Mouse (Mus musculus) forebrain, embryonic 15.5 days (tissue): ENCODE measurements at regions not wholly inside any gene's neighbourhood (a gene's known extent, or its start where the extent isn't known, plus 50 kb on each side); places are given as distances from the start of the nearest gene placed in this dataset.

Source experiments
- ATAC-seq: fragments of 200-750 bp; cut with Nextera tagmentation; replicated peaks from 2 replicates; pipeline ENCODE4 v1.8.0; 2017; ENCODE audit warnings: mild to moderate bottlenecking, moderate TSS enrichment, moderate library complexity
- H3K27ac ChIP-seq: fragments of 300-500 bp; sonication (generic); replicated peaks from 2 replicates; pipeline ENCODE4 v1.5.1; 2015; ENCODE audit warnings: mild to moderate bottlenecking, inconsistent platforms
- H3K27me3 ChIP-seq: fragments of 300-500 bp; sonication (generic); 2 replicates; pipeline ENCODE4 v1.6.1; 2015; ENCODE audit warnings: inconsistent platforms
- H3K36me3 ChIP-seq: fragments of 300-500 bp; sonication (generic); 2 replicates; pipeline ENCODE4 v1.6.1; 2015; ENCODE audit warnings: mild to moderate bottlenecking, inconsistent platforms
- H3K4me1 ChIP-seq: fragments of 300-500 bp; sonication (generic); 2 replicates; pipeline ENCODE4 v1.6.1; 2015; ENCODE audit warnings: inconsistent platforms
- H3K4me2 ChIP-seq: fragments of 300-500 bp; sonication (generic); replicated peaks from 2 replicates; pipeline ENCODE4 v1.6.1; 2015; ENCODE audit warnings: mild to moderate bottlenecking, inconsistent platforms
- H3K4me3 ChIP-seq: fragments of 300-500 bp; sonication (generic); 2 replicates; pipeline ENCODE4 v1.5.1; 2015; ENCODE audit warnings: mild to moderate bottlenecking, inconsistent platforms
- H3K9ac ChIP-seq: fragments of 300-500 bp; sonication (generic); replicated peaks from 2 replicates; pipeline ENCODE4 v1.6.1; 2015; ENCODE audit warnings: mild to moderate bottlenecking, inconsistent platforms
- H3K9me3 ChIP-seq: fragments of 300-500 bp; sonication (generic); 2 replicates; pipeline ENCODE4 v1.6.1; 2016; ENCODE audit warnings: inconsistent platforms
- WGBS: fragments of 180-500 bp; shearing (Covaris S2); methylation state at CpG from one replicate; pipeline ENCODE4 v1.1.7; 2015; ENCODE audit warnings: mixed read lengths; 5-methylcytosine and 5-hydroxymethylcytosine counted together

DNA sequence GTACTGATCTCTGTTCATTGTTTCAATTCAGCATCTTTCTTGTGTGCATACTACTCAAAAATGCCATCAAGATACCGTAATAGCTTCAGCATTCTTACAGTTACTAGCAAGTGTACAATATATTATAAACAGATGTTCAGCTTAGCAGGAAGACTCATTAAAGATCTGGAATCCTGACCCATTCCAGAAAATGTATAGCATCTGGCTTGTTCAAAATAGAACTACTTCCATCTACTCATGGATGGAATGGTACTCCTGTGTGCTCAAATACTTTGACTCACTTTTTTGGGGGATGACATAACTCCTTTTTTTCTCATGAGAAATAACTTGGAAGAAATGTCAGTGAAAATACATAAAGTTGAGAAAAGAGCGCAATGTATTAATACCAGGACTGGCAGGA is 291.2 kb upstream of the Manea start:
- WGBS = 95% methylated on average over 2 of the region's 2 CpGs

DNA sequence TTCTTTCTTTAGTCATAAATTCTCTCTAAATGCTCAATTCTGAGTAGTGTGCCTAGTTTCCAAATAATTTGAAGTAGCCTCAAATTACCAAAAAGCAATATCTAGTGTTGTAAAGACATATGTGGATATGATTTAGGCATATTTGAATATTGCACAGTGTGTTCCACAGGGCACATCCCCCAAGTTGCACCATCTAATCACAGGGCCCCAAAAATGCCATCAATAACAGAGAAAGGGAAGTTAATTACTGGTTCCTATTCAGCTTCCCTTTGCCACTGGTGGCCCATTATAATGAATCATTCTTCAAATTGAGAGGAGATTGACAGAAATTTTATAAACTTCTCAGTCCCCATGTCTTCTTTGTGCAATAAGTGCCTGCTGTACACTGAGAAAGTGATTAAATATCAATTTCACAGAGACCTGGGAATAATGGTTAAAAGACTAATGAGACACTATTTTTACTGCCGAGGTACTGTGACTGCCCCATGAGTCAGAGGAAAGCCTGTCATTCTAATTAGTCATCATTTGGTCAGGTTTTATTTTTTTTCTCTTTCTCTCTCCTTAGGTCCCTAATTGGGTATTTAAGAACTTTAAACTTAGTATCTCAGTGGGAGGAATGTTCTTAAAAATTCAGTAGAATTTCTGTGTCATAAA is 284.0 kb upstream of the Manea start:
- WGBS = 11% methylated on average over 1 of the region's 1 CpGs
- ATAC-seq = no peak
- no peaks in the 10 kb centered on the region for H3K36me3 ChIP-seq
- no peaks in the 10 kb centered on the region for H3K9me3 ChIP-seq
- no peaks in the 10 kb centered on the region for H3K27me3 ChIP-seq
- no peak overlapping the region for H3K27ac ChIP-seq
- H3K9ac ChIP-seq = no peak overlapping the region
- no peak overlapping the region for H3K4me2 ChIP-seq
- H3K4me1 ChIP-seq = peaks cover 4% of the 10 kb centered on the region
- H3K4me3 ChIP-seq = no peak overlapping the region

More for the DNA sequence above, 291.2 kb upstream of the Manea start:
- Histone ChIP-seq H3K36me3 (no peaks in the 10 kb centered on the region), H3K27me3 (no peaks in the 10 kb centered on the region), H3K4me1 (no peaks in the 10 kb centered on the region), H3K4me3 (no peak overlapping the region), H3K9ac (no peak overlapping the region), H3K9me3 (no peaks in the 10 kb centered on the region), H3K27ac (no peak overlapping the region), H3K4me2 (no peak overlapping the region)
- ATAC-seq = no peak

DNA sequence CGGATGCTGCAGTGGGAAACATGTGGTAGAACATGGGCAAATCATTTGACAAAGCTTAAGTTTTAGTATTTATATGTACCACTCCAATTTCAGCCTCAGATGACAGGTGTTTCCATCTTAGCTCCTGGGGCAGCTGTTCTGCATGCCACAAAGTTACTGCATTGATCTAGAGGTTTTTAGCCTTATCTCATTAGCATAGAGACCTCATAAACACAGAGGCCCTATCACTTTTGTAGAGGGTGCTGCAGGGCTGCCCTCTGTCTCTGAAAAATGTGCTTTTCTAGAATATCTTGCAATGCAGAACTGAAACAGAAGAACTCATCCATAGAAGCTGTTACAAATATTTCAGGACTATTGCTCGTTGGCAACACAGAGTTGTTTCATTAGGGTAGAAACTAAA is 283.0 kb upstream of the Manea start:
- Histone ChIP-seq H3K4me1 (peaks cover 4% of the 10 kb centered on the region), H3K9me3 (no peaks in the 10 kb centered on the region), H3K9ac (no peak overlapping the region), H3K4me2 (no peak overlapping the region), H3K27me3 (no peaks in the 10 kb centered on the region), H3K4me3 (no peak overlapping the region), H3K27ac (no peak overlapping the region), H3K36me3 (no peaks in the 10 kb centered on the region)
- WGBS = 41% methylated on average over 2 of the region's 2 CpGs
- no peak for ATAC-seq

DNA sequence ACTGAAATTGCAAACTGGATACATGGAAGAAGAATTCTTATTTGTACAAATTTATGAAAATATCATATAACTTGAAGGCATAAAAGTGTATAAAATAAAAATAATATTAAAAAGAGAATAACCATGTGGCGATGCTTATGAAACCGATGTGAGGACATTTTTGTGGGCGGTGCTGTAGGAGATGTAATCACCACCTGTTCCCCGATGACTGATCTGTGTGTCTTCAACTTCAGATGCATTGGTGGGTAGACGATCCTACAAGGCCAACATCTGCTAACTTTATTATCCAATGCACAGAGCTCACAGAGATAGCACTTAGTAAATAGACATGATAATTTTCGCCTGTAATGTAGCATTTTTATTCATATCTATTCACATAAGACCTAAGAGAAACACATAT is 281.1 kb upstream of the Manea start:
- no peaks in the 10 kb centered on the region for H3K36me3 ChIP-seq
- no peak overlapping the region for H3K27ac ChIP-seq
- no peak overlapping the region for H3K4me3 ChIP-seq
- peaks cover 4% of the 10 kb centered on the region for H3K4me1 ChIP-seq
- no peaks in the 10 kb centered on the region for H3K27me3 ChIP-seq
- H3K4me2 ChIP-seq = no peak overlapping the region
- H3K9ac ChIP-seq = no peak overlapping the region
- 92% methylated on average over 6 of the region's 6 CpGs for WGBS
- H3K9me3 ChIP-seq = no peaks in the 10 kb centered on the region
- ATAC-seq = no peak

DNA sequence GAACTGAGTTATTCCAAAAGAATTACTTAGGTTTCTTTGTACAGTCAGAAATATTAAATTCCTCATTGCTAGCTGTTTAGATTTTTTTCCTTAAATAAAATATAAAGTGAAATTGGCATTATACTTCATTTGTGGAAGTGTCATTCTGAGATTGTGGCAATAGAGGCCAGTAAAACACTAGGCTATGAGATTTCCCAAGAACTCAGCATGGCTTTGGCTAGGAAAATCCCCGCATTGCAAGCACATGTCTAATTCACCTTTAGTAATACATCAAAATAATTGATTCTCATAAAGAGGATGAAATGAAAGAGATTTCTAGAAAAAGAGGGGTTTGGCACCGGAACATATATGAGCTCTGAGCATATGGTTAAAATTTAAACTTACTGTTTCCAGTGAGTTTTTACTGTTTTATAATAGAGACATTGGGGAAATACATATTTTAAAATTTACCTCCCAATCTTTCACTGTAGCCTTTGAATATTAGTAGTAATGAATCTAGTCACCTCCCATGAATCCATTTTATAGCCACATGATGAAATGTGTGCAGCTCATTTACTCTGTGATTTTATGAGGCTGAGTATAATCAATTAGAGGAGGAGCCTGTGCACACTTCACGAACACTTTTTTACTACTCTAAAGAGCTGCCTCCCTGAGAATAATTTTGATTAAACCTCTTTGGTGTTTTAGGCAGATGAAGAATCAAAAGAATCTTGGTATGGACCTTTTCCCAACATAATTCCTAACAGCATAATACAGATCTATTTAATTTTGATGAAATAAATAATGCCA is 242.6 kb upstream of the Manea start:
- 70% methylated on average over 3 of the region's 3 CpGs for WGBS
- H3K27ac ChIP-seq = no peak overlapping the region
- H3K9ac ChIP-seq = no peak overlapping the region
- no peaks in the 10 kb centered on the region for H3K9me3 ChIP-seq
- ATAC-seq = no peak
- H3K4me3 ChIP-seq = no peak overlapping the region
- no peaks in the 10 kb centered on the region for H3K4me1 ChIP-seq
- no peaks in the 10 kb centered on the region for H3K27me3 ChIP-seq
- no peak overlapping the region for H3K4me2 ChIP-seq
- H3K36me3 ChIP-seq = no peaks in the 10 kb centered on the region

DNA sequence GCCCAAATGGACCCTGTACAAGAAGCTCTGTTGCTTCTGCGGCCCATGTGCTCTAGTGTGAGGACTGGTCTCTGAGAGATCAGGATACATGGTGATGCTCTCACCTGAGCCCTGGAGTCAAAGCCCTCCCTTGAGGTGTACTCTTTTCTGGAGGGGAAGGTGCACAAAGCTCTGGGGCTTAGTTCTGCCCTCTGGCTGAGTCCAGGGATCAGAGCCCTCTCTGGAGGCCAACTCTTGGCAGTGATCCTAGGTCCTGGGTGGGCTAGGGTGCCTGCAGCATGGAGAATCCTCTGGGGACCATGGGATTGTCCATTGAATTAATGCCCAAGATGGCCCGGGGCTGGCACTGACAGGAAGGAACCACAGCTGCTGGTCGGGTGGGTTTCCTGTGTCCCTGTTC is 209.0 kb upstream of the Manea start:
- Histone ChIP-seq H3K4me2 (no peak overlapping the region), H3K4me1 (no peaks in the 10 kb centered on the region), H3K4me3 (no peak overlapping the region), H3K27ac (no peak overlapping the region), H3K36me3 (no peaks in the 10 kb centered on the region), H3K9me3 (no peaks in the 10 kb centered on the region), H3K27me3 (no peaks in the 10 kb centered on the region), H3K9ac (no peak overlapping the region)
- 94% methylated on average over 3 of the region's 3 CpGs for WGBS
- ATAC-seq = no peak

DNA sequence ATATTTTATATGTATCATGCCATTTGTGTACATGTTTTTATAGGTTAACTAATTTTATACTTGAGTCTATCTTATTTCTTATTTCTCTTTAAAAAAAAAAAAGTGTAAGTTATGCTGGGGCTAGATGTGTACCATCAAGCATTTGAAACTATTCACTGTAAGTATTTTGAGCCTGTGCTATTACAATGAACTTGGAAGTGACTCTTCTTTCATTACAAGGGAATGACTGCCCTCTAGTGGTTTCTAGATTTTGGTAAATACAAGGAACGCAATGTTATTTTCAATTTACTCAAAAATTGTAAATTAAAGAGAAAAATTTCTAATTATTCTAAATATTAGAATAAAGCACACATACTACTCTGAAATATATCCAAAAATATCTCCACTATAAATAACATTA is 197.1 kb upstream of the Manea start:
- no peaks in the 10 kb centered on the region for H3K27me3 ChIP-seq
- no peak overlapping the region for H3K27ac ChIP-seq
- no peaks in the 10 kb centered on the region for H3K36me3 ChIP-seq
- peak; percentile 69 for ATAC-seq
- H3K4me1 ChIP-seq = no peaks in the 10 kb centered on the region
- WGBS = 40% methylated on average over 1 of the region's 1 CpGs
- H3K9ac ChIP-seq = no peak overlapping the region
- H3K4me2 ChIP-seq = no peak overlapping the region
- H3K9me3 ChIP-seq = no peaks in the 10 kb centered on the region
- no peak overlapping the region for H3K4me3 ChIP-seq

DNA sequence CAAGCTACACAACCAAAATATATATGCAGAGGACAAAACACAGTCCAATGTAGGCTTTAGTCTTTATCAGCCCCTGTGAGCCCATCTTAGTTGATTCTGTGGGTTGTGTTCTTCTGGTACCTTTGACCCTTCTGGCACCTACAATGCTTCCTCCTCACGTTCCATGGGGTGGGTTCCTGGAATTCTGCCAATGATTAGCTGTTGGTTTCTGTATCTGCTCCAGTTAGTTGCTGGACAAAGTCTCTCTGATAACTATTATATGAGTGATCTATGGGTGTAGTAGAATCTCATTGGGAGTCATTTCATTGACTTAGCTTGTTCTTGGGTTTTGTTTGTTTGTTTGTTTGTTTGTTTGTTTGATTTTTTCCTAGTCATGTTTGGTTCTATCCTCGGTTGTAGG is 195.8 kb upstream of the Manea start:
- Histone ChIP-seq H3K9ac (no peak overlapping the region), H3K4me3 (no peak overlapping the region), H3K27ac (no peak overlapping the region), H3K4me2 (no peak overlapping the region), H3K9me3 (no peaks in the 10 kb centered on the region), H3K4me1 (no peaks in the 10 kb centered on the region), H3K27me3 (no peaks in the 10 kb centered on the region), H3K36me3 (no peaks in the 10 kb centered on the region)
- ATAC-seq = no peak
- 53% methylated on average over 2 of the region's 2 CpGs for WGBS

DNA sequence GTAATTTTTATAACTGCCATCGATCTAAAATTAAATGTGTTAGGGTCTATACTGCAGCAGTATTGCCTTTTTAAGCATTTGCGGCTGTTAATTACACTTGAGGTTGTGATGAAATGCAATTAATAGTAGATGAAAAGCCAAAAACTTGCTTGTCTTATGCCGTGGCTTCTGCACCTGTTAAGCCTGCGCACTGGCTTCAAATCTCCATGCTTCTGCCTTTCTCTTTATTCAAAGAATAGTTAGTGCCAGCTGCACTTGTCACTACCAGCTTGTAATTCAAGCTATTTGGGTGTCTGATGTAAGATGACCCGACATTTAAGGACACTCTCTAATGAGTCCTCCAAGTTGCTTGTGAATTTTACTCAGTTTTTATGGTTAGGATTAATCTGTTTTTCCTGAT is 161.3 kb upstream of the Manea start:
- H3K4me3 ChIP-seq = no peak overlapping the region
- H3K27ac ChIP-seq = no peak overlapping the region
- no peaks in the 10 kb centered on the region for H3K27me3 ChIP-seq
- no peaks in the 10 kb centered on the region for H3K36me3 ChIP-seq
- H3K9ac ChIP-seq = no peak overlapping the region
- H3K4me2 ChIP-seq = no peak overlapping the region
- ATAC-seq = no peak
- H3K9me3 ChIP-seq = no peaks in the 10 kb centered on the region
- WGBS = 63% methylated on average over 5 of the region's 5 CpGs
- no peaks in the 10 kb centered on the region for H3K4me1 ChIP-seq

DNA sequence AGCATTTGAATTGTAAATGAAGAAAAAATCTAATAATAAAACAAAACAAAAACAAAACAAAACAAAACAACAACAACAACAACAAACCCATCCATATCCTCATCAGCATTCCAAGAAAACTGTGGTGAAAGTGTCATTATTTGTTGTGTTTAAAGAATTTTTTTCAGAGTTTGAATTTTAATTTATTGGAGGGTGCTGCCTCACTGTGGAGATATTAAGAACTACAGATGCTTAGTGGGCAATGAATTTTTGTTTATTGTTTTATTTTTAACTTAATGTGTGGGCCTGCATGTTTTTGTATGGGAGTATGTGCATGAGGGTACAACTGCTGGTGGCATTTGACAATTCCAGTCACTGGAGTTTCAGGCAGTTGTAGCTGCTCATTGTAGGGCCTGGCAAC is 147.6 kb upstream of the Manea start:
- Histone ChIP-seq H3K36me3 (no peaks in the 10 kb centered on the region), H3K9ac (no peak overlapping the region), H3K27me3 (no peaks in the 10 kb centered on the region), H3K9me3 (no peaks in the 10 kb centered on the region), H3K4me3 (no peak overlapping the region), H3K27ac (no peak overlapping the region), H3K4me2 (no peak overlapping the region), H3K4me1 (no peaks in the 10 kb centered on the region)
- ATAC-seq = no peak

DNA sequence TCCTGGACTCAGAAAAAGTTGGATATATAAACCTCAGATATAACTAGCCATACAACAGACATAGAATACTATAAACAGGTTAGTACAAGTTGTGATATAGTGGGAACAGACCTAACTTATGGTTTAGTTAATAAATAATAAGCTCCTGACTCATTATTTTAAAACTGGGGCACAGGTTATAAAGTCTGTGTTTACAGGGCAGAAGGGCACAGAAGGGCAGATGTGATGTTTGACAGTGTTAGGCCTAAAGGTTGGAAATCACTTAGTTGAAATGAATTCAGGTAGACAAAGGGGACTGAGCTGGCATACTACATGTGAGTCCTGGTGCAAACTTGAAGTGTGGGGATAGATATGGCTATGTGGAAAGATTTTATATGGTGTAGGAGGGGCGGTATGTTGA is 128.2 kb upstream of the Manea start:
- Histone ChIP-seq H3K36me3 (no peaks in the 10 kb centered on the region), H3K27me3 (no peaks in the 10 kb centered on the region), H3K9ac (no peak overlapping the region), H3K9me3 (no peaks in the 10 kb centered on the region), H3K4me1 (no peaks in the 10 kb centered on the region), H3K4me2 (no peak overlapping the region), H3K4me3 (no peak overlapping the region), H3K27ac (no peak overlapping the region)
- 86% methylated on average over 1 of the region's 1 CpGs for WGBS
- ATAC-seq = no peak

DNA sequence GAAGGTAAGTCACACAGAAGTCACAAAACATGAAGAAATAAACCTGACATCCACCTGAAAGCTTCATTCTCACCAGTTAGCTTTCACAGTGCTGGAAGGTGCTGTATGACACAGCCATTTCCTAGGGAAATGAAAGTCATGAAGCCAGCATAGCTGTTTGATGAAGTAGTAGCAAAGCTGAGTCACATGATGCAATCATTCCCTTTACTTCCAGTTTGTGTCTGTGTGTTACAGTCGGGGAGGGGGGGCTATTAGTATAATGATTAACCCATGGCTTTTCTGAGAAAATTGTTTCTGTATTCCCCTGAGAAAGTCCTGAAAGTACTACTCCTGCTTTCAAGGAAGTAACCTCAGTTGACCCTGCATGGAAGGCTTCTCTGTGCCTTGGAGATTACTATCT is 94.8 kb upstream of the Manea start:
- H3K4me1 ChIP-seq = no peaks in the 10 kb centered on the region
- H3K9ac ChIP-seq = no peak overlapping the region
- no peak overlapping the region for H3K4me2 ChIP-seq
- ATAC-seq = no peak
- H3K36me3 ChIP-seq = no peaks in the 10 kb centered on the region
- no peak overlapping the region for H3K27ac ChIP-seq
- H3K9me3 ChIP-seq = no peaks in the 10 kb centered on the region
- no peaks in the 10 kb centered on the region for H3K27me3 ChIP-seq
- H3K4me3 ChIP-seq = no peak overlapping the region
- 76% methylated on average over 1 of the region's 1 CpGs for WGBS

DNA sequence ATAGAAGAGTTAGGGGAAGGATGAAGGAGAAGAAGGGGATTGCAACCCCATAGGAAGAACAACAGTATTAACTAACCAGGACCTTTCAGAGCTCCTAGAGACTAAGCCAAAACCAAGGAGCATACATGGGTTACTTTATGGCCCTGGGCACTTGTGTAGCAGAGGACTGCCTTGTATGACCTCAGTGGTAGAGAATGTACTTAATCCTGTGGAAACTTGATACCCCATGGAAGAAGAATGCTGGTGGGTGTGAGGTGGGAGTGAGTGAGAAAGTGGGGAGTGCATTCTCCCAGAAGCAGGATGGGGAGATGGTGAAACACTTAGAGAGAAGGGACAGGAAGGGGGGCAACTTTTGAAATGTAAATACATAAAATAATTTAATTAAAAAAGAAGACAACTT is 75.4 kb upstream of the Manea start:
- Histone ChIP-seq H3K4me3 (no peak overlapping the region), H3K4me2 (no peak overlapping the region), H3K27ac (no peak overlapping the region), H3K9ac (no peak overlapping the region), H3K27me3 (no peaks in the 10 kb centered on the region), H3K36me3 (no peaks in the 10 kb centered on the region), H3K4me1 (no peaks in the 10 kb centered on the region), H3K9me3 (no peaks in the 10 kb centered on the region)
- no peak for ATAC-seq
